ENCODE assay signal across 12 mouse cellular contexts in the genomic region with DNA sequence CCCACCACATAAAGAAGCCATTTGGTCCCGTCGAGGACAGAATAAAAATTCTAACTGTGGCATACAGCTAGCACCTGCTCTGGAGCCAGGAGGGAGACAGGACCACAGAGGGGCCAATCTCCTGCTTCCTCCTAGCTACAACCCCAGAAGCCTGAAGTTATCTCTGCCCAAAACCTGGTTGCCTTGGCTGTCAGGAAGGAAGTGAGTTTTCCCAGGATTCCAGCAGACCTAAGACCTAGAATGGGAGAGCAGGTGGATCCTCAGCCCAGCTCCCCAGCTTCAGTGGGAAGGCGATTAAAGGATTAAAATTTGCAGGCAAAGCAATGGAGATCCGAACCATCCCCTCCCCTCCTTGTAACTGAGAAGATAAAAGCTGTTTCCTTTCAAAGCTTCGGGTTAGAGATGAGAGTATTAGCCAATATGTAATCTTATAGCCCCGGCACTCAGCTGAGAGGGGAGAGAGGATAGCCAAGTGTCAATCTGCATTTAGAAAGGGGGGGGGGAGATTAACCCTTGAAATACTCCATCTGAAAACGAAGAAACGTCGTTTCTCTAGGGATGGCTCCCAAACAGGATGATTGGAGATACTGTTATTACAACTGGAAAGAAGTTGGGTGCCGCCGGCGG.
"Had no signal": no experiment of that assay in that cellular context is flagged by ENCODE, and none has a peak within 500 bp of the region (broad histone marks: within the 10 kb centered on the region; RNA-seq: fewer than 3 reads in every experiment).

No protein-coding gene starts in this region.

- H3K36me3 ChIP-seq: limb, embryonic 15.5 days; liver, embryonic 12.5 days; lung, embryonic 15.5 days had no signal

- H3K4me2 ChIP-seq: limb, embryonic 15.5 days; liver, embryonic 12.5 days; lung, embryonic 15.5 days had no signal

- H3K27me3 ChIP-seq: lung, embryonic 15.5 days; megakaryocyte, embryonic 14.5 days had no signal

- H3K9ac ChIP-seq: limb, embryonic 15.5 days; liver, embryonic 12.5 days; lung, embryonic 15.5 days had no signal

- ATAC-seq: intestine, postnatal 0 days; liver, embryonic 12.5 days; midbrain, embryonic 16.5 days had no signal

- H3K9me3 ChIP-seq: limb, embryonic 15.5 days; liver, embryonic 12.5 days; lung, embryonic 15.5 days; megakaryocyte, embryonic 14.5 days had no signal

- H3K27ac ChIP-seq: left cerebral cortex, adult 2 months; limb, embryonic 15.5 days; liver, embryonic 12.5 days; lung, embryonic 15.5 days; macrophage had no signal

- DNase-seq: kidney, postnatal 25 days; lung, postnatal 14 days; right cerebral cortex, adult 18-20 months; right cerebral cortex, postnatal 25 days had no signal

- H3K4me3 ChIP-seq: left cerebral cortex, adult 2 months; limb, embryonic 15.5 days; liver, embryonic 12.5 days; lung, embryonic 15.5 days; megakaryocyte, embryonic 14.5 days had no signal

- H3K4me1 ChIP-seq: limb, embryonic 15.5 days; lung, embryonic 15.5 days had no signal
